Mouse (Mus musculus) bone marrow, adult 2 months (tissue): Measurements from ENCODE around the gene Sergef.

ENCODE experiments used
- CTCF ChIP-seq: fragments of 200-500 bp; IDR thresholded peaks from 2 replicates; pipeline ENCODE4 v1.5.1; 2011; ENCODE audit warnings: low read length, control low read depth; ENCODE audit not compliant: control insufficient read depth, insufficient read depth
- POLR2A ChIP-seq: fragments of 200-500 bp; IDR thresholded peaks from 2 replicates; pipeline ENCODE4 v1.6.1; 2011; ENCODE audit warnings: low read depth, mild to moderate bottlenecking, control low read depth, low read length, borderline replicate concordance; ENCODE audit not compliant: control insufficient read depth

- TF ChIP-seq CTCF (no peak), POLR2A (no peak)
These were observed 83.1 kb downstream of the Sergef start for GRCm38 (mm10) chr7:46556358-46557118.
